Mouse (Mus musculus) midbrain, postnatal 0 days (tissue): ENCODE measurements around the gene Uncx. TPM values are rescaled to one million over a fixed set of nuclear protein-coding genes. Genes with fewer than 3 reads are reported as not detected.
A peak's percentile ranks its signal among the peaks of the same experiment; 100 is the strongest.

ENCODE experiments used
- ATAC-seq: fragments of 200-750 bp; cut with Nextera tagmentation; 2 replicates; pipeline ENCODE4 v1.8.0; 2017; ENCODE audit warnings: moderate number of reproducible peaks, mild to moderate bottlenecking, moderate TSS enrichment, moderate library complexity; ENCODE audit not compliant: low FRiP score
- DNase-seq: peaks from one replicate; pipeline ENCODE4 v3.0.0-alpha.2; 2015; ENCODE audit warnings: low spot score
- H3K27ac ChIP-seq: fragments of 300-500 bp; sonication (generic); 2 replicates; pipeline ENCODE4 v1.5.1; 2014; ENCODE audit warnings: low read depth, mild to moderate bottlenecking, low read length, mixed read lengths
- H3K27me3 ChIP-seq: fragments of 300-500 bp; sonication (generic); 2 replicates; pipeline ENCODE4 v1.6.1; 2014; ENCODE audit warnings: low read length, control low read depth, mixed read lengths; ENCODE audit not compliant: insufficient read depth
- H3K36me3 ChIP-seq: fragments of 300-500 bp; sonication (generic); 2 replicates; pipeline ENCODE4 v1.6.1; 2014; ENCODE audit warnings: low read length, control low read depth, mixed read lengths; ENCODE audit not compliant: insufficient read depth
- H3K4me1 ChIP-seq: fragments of 300-500 bp; sonication (generic); 2 replicates; pipeline ENCODE4 v1.6.1; 2014; ENCODE audit warnings: mild to moderate bottlenecking, control low read depth, antibody characterized with exemption, low read length, mixed read lengths; ENCODE audit not compliant: insufficient read depth
- H3K4me2 ChIP-seq: fragments of 300-500 bp; sonication (generic); 2 replicates; pipeline ENCODE4 v1.6.1; 2014; ENCODE audit warnings: low read depth, mild to moderate bottlenecking, low read length, mixed read lengths; ENCODE audit not compliant: poor library complexity, severe bottlenecking
- H3K4me3 ChIP-seq: fragments of 300-500 bp; sonication (generic); 2 replicates; pipeline ENCODE4 v1.5.1; 2014; ENCODE audit warnings: low read depth, mild to moderate bottlenecking, low read length, moderate library complexity
- H3K9ac ChIP-seq: fragments of 300-500 bp; sonication (generic); replicated peaks from 2 replicates; pipeline ENCODE4 v1.6.1; 2014; ENCODE audit warnings: mild to moderate bottlenecking, low read length, moderate library complexity, mixed read lengths; ENCODE audit not compliant: poor library complexity, severe bottlenecking
- H3K9me3 ChIP-seq: fragments of 300-500 bp; sonication (generic); 2 replicates; pipeline ENCODE4 v1.6.1; 2016; ENCODE audit warnings: low read length, control low read depth
- CTCF ChIP-seq: IDR thresholded peaks from 2 replicates; pipeline ENCODE4 v1.5.1; 2016; ENCODE audit warnings: antibody characterized with exemption, mild to moderate bottlenecking
- WGBS: fragments of 180-500 bp; shearing (Covaris S2); extraction: QIAGEN DNeasy Blood & Tissue Kit; methylation state at CpG from one replicate; pipeline ENCODE4 v1.1.7; 2014; 5-methylcytosine and 5-hydroxymethylcytosine counted together
- polyA plus RNA-seq: library from polyadenylated mRNA; unstranded; fragments of >200 nt; fragmentation: Nextera tagmentation; extraction: Ambion mirVana; gene quantifications from 2 replicates; pipeline ENCODE4 v1.2.1, GENCODE M21; 2015
- total RNA-seq: library from RNA; depleted of rRNA; stranded (reverse); fragments of >200 nt; gene quantifications from 2 replicates; pipeline ENCODE4 v1.2.3, GENCODE M21; 2014

Gene Uncx
- total and polyA plus RNA-seq, 2 experiments from 2014 or later = 20.0 to 24.3 TPM

GRCm38 (mm10) chr5:139521987-139522386 lies 21.3 kb upstream of the Uncx start:
- Histone ChIP-seq H3K4me2 (no peak overlapping the region), H3K36me3 (no peaks in the 10 kb centered on the region), H3K4me1 (no peaks in the 10 kb centered on the region), H3K9me3 (no peaks in the 10 kb centered on the region), H3K4me3 (no peak overlapping the region), H3K27ac (no peak overlapping the region), H3K27me3 (0 out of 2 replicates have a peak, but pooled peaks cover 3% of the 10 kb centered on the region), H3K9ac (no peak overlapping the region)
- no peak for DNase-seq
- no peak for ATAC-seq
- no peak for TF ChIP-seq CTCF
- WGBS = 80% methylated on average over 10 of the region's 10 CpGs

- H3K4me3 ChIP-seq = no peak overlapping the region
- H3K4me2 ChIP-seq = no peak overlapping the region
- H3K27me3 ChIP-seq = peaks cover 13% of the 10 kb centered on the region
- no peaks in the 10 kb centered on the region for H3K4me1 ChIP-seq
- TF ChIP-seq CTCF = no peak
- H3K9me3 ChIP-seq = no peaks in the 10 kb centered on the region
- WGBS = 67% methylated on average over 7 of the region's 7 CpGs
- ATAC-seq = no peak
- no peaks in the 10 kb centered on the region for H3K36me3 ChIP-seq
- H3K27ac ChIP-seq = no peak overlapping the region
- no peak overlapping the region for H3K9ac ChIP-seq
- DNase-seq = no peak
These were observed 14.4 kb upstream of the Uncx start for GRCm38 (mm10) chr5:139528851-139529250.

GRCm38 (mm10) chr5:139535386-139535919 lies 7.8 kb upstream of the Uncx start:
- ATAC-seq (no peak; the same call in 1 of the 2 replicates), DNase-seq (peak; percentile 82)
- Histone ChIP-seq H3K4me1 (no peaks in the 10 kb centered on the region), H3K4me2 (no peak overlapping the region), H3K36me3 (no peaks in the 10 kb centered on the region), H3K9me3 (no peaks in the 10 kb centered on the region), H3K9ac (no peak overlapping the region; the same call in 1 of the 2 replicates), H3K27ac (no peak overlapping the region), H3K4me3 (no peak overlapping the region), H3K27me3 (peaks cover 38% of the 10 kb centered on the region)
- no peak for TF ChIP-seq CTCF
- 1% methylated on average over 34 of the region's 34 CpGs for WGBS

- peaks cover 45% of the 10 kb centered on the region for H3K27me3 ChIP-seq
- no peaks in the 10 kb centered on the region for H3K36me3 ChIP-seq
- no peak overlapping the region for H3K9ac ChIP-seq
- DNase-seq = peak; percentile 86
- no peak overlapping the region for H3K4me2 ChIP-seq
- no peaks in the 10 kb centered on the region for H3K4me1 ChIP-seq
- H3K27ac ChIP-seq = no peak overlapping the region
- no peak overlapping the region for H3K4me3 ChIP-seq
- WGBS = 3% methylated on average over 26 of the region's 26 CpGs
- no peak for ATAC-seq
- H3K9me3 ChIP-seq = no peaks in the 10 kb centered on the region
- peak; percentile 88 for TF ChIP-seq CTCF
These were observed 6.9 kb upstream of the Uncx start for GRCm38 (mm10) chr5:139536211-139536910.

DNA sequence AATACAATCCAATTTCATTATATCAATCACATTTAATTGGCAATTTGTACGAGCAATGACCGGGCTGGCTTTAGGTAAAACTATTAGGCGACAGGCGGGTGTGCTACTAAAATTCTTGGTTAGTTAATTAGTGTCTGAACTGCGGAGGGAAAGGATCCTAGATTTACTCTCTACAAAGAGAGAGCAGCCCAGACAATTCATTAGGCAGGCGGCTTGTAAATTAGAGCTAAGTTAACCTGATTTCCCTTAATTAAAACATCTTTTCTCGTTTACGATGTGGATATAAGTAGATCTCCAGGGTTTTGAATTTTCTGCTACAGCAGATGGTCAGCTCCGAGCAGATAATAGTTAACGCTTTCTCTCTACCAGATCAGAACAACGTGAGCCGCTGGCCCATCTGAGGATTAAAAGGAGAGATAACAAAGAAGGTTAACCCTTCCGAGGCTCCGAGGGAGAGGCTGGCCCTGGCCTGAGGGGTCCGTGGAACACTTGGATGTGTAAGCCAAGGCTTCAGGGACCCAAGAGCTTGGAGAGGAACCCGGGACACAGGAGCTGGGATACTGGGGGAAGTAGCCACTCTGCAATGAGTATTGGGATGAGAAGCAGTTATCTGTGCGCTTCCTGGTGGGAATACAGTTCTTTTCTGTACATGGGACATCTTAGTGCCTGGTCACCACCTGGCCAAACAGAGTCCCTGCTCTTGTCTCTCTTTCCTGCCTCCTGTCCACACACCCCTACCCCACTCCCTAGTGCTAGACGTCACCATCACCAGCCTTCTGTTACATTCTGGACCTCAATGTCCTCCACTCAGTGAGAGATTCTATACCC lies 6.2 kb upstream of the Uncx start:
- no peak overlapping the region for H3K4me3 ChIP-seq
- no peaks in the 10 kb centered on the region for H3K36me3 ChIP-seq
- H3K27ac ChIP-seq = no peak overlapping the region
- H3K4me2 ChIP-seq = no peak overlapping the region
- H3K9ac ChIP-seq = no peak overlapping the region
- WGBS = 8% methylated on average over 18 of the region's 18 CpGs
- H3K9me3 ChIP-seq = no peaks in the 10 kb centered on the region
- H3K27me3 ChIP-seq = peaks cover 49% of the 10 kb centered on the region
- ATAC-seq = no peak
- DNase-seq = no peak
- TF ChIP-seq CTCF = no peak
- H3K4me1 ChIP-seq = no peaks in the 10 kb centered on the region

DNA sequence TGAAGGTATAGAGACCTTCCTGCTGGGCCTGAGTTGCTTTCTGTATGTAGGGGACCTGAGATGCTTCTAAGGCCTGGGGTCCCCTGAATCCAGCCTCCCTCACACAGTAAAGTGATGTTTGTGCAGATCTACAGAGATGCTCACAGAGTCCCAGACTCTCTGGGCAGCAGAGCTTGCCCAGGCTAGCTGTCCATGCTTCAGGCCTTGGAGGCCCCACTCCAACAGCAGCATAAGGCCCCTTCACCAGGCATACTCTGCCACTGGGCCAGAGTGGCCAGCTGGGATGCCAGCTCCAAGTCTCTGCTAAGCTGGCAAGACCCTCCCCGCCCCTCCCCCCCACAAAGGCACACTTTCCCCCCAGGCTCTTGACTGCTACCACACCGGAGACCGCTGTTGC lies 5.6 kb upstream of the Uncx start:
- no peak for TF ChIP-seq CTCF
- ATAC-seq (no peak), DNase-seq (no peak)
- Histone ChIP-seq H3K4me3 (no peak overlapping the region), H3K36me3 (no peaks in the 10 kb centered on the region), H3K27me3 (peaks cover 45% of the 10 kb centered on the region), H3K4me2 (no peak overlapping the region), H3K9ac (no peak overlapping the region), H3K27ac (no peak overlapping the region), H3K4me1 (no peaks in the 10 kb centered on the region), H3K9me3 (no peaks in the 10 kb centered on the region)
- 13% methylated on average over 2 of the region's 3 CpGs for WGBS
